Mouse (Mus musculus) gastrocnemius, postnatal 4 days (tissue): ENCODE results near the gene Ncor1. TPM values are rescaled to one million over a fixed set of nuclear protein-coding genes. Genes with fewer than 3 reads are reported as not detected.
A peak's percentile ranks its signal among the peaks of the same experiment; 100 is the strongest.
"Not testable (repeated sequence)": the region's sequence is repeated elsewhere in the genome, so short reads cannot be mapped to it uniquely, and the experiment has no call there.

Experiments used
- DNase-seq, 2 experiments: peaks; one replicate each; pipeline ENCODE4 v3.0.0; 2021 to 2022; ENCODE audit warnings: low spot score in 2 of 2, mixed read lengths in 2 of 2
- total RNA-seq, 2 experiments: library from RNA; stranded (reverse); gene quantifications; 2 replicates each; pipeline ENCODE4 v1.2.3; 2021

Gene Ncor1
- total RNA-seq, 2 experiments from 2014 or later, result 169 to 170 TPM

- DNase-seq, result no peak
These were observed 86.6 kb downstream of the Ncor1 start for GRCm38 (mm10) chr11:62371776-62372175.

GRCm38 (mm10) chr11:62369924-62370323, 88.4 kb downstream of the Ncor1 start:
- DNase-seq, result no peak

GRCm38 (mm10) chr11:62366879-62367278, 91.5 kb downstream of the Ncor1 start:
- no peak for DNase-seq

DNA sequence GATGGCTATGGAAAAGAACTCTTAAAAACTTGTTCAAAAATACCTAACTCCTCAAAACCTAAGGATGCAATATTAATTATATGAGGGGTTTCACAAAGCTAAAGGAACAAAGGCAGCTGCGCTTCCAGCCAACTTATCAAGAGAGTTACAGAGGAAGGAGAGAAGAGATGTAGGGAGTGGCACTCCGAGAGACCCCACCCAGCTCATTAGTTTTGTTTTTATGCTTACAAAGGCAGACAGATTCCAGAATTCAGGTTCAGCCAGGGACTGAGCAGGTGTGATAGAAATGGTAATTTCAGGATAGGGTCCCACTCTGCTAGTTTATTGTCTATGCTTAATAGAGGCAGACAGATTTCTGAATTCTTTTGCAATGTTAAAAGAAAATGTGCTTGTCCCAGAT, 103.1 kb downstream of the Ncor1 start:
- no peak for DNase-seq

DNA sequence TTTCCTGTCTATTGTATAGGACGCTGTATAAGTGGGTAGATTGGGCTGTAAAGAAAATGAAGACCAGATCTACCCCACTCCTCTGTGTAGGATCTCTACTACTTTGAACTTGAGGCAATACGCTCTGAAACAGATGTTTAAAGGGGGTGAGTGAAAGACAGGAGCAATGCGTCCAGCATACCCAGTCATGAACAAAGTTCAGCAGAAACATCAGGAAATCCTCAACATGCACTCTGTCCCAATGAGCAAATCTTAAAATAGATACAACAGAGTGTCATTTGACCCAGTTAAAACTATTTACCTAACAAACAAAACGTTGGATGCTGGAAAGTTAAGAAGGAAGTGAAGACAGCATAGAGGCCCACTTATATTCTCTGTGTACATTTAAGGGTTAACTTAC, 106.4 kb downstream of the Ncor1 start:
- DNase-seq, result no peak

DNA sequence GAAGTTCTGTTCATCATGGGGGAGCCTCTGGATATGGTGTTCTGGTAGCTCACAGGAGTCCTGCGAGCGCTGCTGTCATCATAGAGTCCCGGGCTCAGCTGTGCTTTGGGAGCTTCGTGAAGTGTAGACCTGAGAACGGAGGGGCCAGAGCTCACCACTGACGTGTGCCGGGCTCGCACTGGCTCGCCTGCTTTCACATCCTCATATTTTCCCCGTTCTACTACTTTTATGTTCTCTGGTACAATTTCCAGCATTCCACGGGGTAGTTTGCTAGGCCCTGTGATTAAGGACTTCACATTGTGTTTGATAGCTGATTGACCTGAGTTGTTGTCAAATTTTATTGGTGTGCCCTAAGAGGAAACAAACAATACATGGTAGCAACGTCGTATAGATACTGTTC, 115.3 kb downstream of the Ncor1 start:
- no peak for DNase-seq

DNA sequence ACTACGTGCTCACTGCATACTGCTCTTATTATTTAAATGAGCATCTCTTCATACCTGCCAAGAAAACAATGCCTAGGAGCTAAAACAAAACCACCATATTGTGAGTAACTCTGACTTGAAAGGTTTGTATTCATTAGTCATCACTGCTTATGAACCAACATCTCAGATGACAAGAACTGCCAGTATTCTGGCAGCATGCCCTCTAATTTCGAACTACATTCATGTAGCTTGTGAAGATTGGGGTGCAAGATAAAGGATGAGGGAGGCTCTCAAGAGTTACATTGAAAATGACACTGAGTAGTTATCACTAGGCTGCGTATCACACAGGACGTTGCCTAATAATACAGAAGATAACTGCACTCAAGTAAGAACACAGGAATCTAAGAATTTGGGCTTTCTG, 126.1 kb downstream of the Ncor1 start:
- DNase-seq, result no peak

DNA sequence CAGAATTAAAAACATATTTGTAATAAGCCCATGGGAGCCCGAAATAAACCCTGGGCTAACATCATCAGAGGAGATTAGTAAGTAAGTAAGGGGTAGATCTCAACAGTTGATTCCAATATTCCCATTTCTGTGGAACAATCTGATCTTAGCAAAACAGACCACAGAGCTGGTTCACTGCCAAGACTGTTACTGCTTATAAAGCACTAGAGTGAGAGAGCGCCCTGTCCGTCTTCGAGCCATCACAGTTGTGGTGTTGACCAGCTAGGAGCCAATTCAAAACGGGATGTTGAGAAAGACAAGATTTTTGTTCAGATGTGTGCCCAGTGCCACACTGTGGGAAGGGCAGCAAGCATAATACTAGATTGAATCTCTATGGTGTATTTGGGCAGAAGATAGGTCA, 127.2 kb downstream of the Ncor1 start:
- DNase-seq, result no peak

DNA sequence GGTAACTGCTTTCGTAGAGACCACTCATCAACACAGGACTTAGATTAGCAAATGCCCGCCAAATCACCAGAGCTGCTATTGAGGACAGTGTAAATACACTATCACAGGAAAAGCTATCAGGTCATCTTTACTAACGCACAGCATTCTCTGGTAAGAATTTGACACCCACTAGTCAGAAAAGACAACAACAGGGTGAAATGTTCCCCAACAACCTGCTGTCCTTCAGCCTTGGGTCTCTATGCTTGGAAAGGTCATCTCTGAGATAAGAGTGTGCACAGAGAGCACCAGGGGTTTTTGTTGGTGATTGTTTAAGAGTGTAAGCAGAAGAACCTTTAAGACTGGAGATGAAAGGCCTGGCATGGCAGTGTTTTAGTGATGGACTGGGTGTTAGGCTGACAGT, 134.7 kb downstream of the Ncor1 start:
- no peak for DNase-seq

DNA sequence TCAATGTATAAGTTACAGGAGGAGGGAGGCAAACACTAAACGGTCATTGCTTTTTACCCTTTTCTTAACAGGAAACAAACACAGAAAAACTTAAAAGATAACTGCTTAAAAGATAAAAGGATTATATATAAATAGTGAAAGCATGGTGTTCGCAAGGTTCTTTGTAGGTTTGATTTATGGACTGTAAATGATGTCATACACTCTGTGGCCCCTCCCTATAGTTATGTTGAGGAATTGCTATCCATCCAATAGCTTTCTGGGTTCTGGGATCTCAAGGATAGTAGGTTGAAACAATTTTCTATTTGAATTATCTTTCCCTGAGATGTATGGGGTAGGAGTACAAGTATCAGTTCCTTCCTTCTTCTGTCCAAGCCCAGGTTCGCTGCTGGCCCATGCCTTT, 138.2 kb downstream of the Ncor1 start:
- DNase-seq, result no peak

DNA sequence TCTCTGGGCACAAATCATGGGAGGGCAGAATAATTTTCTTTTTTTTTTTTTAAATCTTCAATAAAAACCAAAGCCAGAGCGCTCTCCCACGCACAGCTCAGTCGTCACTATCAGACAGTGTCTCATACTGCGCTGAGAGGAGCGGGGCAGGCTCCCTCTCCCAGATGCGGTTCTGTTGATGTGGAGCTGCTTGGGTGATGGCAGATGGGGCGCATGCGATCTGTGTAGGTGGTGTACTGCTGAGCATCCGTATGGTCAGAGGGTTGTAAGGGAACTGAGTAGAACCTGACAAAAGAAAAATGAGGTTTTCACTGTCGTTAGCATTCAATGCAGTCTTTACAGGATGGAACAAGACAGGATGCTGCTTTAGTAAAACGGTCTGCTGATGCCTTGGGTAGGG, 140.6 kb downstream of the Ncor1 start:
- no peak for DNase-seq

DNA sequence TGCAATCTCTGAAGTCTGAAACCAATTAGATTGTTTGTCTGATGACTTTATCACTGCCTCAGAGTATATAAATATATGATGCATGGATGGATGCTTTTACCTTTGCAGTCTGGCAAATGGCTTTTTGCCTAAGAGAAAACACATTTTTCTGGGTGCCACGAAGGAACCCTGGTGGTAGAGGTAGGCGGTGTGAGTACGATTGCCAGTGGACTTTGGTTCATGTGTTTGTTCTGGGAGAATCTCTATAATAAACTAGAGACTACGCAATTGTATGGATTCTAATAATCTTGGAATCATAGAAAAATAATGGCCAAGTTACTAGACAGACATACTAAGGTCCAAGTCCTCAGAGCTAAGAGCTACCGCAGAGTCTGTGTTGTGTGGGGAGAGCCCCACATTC, 143.4 kb downstream of the Ncor1 start:
- DNase-seq, result no peak

GRCm38 (mm10) chr11:62309296-62309695, 149.0 kb downstream of the Ncor1 start:
- DNase-seq, result no peak

DNA sequence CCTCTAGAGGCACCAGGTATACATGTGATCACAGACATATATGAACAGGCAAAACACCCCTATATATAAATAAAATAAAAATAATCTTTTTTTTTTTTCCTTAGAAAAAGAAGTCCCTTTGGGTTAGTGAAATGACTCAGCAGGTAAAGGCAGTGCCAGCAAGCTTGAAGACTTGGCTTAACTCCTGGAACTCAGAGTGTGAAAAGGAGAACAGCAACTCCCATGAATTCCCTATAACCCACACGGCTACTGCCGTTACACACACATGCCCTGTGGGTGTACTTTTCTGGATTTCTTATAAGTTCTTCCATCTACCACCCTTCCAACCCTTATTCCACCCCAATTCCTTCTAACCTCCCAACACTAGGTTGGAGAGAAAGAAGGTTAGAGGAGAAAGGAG, 152.5 kb downstream of the Ncor1 start:
- DNase-seq, result no peak

DNA sequence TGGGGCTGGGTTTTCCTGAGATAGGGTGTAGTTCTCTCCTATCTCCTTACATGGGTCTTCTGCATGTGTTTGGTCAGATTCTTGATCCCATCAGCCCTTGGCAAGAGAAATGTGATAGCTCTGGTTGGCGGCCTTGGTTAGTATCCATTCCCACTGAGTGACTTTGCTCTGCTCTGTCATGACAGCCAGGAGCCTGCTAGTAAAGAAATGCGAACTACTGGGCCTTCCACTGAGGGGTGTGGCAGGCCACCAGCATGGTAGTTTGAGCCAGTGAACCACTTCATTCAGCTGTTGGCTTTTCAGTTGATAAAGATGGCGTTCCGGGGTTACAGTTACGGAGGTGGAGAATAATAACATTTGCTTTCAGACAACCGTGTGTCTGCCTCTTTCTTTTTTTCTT, 159.5 kb downstream of the Ncor1 start:
- DNase-seq, result no peak

GRCm38 (mm10) chr11:62294121-62294520, 164.2 kb downstream of the Ncor1 start:
- DNase-seq, result no peak

DNA sequence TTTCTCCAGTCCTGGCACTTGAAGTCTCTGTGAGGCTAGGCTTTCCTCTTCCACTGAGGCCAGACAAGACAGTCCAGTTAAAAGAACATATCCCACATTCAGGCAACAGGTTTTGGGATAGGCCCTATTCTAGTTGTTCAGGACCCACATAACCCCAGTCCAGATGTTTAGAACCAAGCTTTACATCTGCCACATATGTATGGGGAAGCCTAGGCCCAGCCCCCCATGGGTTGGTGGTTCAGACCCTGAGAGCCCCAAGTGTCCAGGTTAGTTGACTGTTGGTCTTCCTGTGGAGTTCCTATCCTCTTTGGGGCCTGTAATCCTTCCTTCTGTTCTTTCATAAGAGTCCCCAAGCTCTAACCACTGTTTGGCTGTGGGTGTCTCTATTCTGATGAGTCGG, 170.6 kb downstream of the Ncor1 start:
- no peak for DNase-seq

DNA sequence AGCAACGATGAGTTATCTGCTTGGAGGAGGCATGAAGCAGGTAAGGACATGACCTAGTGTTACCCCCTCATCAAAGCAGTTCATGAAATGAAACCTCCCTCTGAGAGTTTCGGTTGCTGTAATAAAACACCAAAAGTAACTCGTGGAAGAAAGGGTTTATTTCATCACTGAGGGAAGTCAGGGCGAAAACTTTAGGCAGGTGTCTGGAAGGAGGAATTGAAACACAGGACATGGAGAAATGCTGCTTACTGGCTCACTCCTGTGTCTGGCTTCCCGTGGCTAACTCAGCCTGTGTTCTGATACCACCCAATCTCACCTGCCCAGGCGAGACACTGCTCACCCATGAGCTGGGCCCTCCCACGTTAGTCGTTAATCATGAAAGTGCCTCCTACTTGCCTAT, 173.3 kb downstream of the Ncor1 start:
- DNase-seq, result peak in 1 of 2 experiments; percentile 12

- not testable (repeated sequence) for DNase-seq
These were observed 174.3 kb downstream of the Ncor1 start for GRCm38 (mm10) chr11:62284020-62284419.

GRCm38 (mm10) chr11:62281601-62281997, 176.7 kb downstream of the Ncor1 start:
- no peak for DNase-seq

DNA sequence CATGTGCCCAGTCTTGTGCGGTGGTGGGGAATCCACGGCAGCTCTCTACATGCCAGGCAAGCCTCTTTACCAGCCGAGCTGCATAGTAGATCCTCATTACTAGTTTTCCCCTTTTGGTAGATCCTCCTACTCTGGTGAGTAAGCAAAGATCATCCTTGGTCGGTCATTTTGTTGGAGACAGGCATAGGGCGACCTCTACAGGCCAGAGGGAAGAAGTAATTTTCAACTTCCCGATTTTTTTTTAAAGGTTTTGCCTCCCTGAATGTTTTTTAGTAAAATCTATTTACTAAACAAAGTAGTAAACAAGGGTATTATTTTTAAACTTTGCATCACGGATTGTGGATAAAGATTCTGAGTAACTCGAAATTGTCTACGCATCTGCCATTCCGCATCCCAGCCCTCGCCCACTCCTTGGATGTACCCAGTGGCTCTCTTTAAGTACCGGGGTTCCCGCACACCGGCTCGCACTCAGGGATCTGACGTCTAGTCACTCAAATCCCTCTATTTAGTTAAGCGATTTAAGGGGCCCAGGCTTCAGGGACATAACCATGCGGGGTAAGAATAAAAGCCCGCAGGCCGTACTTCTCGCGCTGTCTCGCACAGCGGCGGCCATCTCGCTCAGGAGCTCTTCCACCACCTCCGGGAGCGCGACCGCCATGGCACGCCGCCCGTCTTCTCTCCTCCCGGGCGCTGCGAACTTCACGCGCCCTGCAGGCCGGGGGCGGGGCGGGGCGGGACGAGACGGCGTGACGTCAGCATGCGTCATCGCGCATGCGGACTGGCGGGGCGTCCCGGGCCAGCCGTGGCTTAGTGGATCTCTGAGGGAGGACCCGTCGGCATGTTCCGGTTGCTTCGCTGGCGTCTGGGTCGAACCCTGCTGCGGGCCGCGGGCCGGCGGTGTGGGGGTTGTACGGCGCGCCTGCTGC, 177.4 kb downstream of the Ncor1 start, which contains the start of the genes Zswim7 and Ttc19:
TSS of gene Zswim7 (minus strand) at position 701 of the 926 bp plus-strand sequence.
TSS of gene Ttc19 (plus strand) at position 799 of the 926 bp plus-strand sequence.
- DNase-seq, result peak; percentile 93

DNA sequence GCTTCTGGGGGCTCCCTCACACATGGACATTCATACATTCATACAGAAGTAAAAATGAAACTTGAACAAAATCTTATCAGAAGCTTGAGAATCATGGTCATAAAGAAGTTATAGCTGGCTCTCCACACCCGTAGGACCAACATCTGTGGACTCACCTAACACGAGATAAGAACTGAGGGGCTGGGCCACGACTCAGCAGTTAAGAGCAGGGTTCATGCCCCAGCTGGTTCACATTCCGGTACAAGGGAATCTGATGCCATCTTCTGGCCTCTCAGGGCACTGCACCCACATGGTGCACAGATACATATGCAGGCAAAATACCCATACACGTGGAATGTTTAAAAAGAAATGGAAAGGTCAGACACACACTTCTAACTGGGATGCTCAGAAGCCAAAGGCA, 180.3 kb downstream of the Ncor1 start:
- peak; percentile 38 to 68 for DNase-seq

DNA sequence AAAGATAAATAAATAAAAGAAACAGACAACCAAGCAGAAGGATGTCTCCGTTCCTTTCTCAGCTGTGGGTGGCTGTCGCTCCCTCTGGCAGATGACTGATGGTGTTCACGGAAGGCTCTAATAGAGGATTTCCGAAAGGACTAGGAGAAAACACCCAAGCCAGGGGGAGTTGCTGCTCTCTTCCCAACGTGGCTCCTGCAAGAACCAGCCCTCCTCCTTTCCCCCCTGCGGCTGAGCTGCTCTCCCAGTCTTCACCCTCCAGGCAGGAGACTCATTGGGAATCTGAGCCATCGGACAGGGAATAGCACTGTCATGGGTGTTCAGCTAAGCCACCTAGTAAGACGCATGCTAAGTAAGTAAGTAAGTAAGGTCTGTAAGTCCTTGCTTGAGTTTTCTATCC, 181.3 kb downstream of the Ncor1 start:
- peak in 1 of 2 experiments; percentile 12 for DNase-seq
